Mouse (Mus musculus): ENCODE measurements around the gene Zbtb7b. TPM values are rescaled to one million over a fixed set of nuclear protein-coding genes. Genes with fewer than 3 reads are reported as not detected.
A peak's percentile ranks its signal among the peaks of the same experiment; 100 is the strongest.

Zbtb7b gene
- total and polyA plus RNA-seq, 2 experiments from 2014 or later: 0.53 to 4.4 TPM

- no peak for TF ChIP-seq CTCF (IDR thresholded peaks at IDR 0.05)
- H3K9me3 ChIP-seq (ENCODE audit: low read length): no peaks in the 10 kb centered on the region
- 96% methylated on average over 8 of the region's 8 CpGs for WGBS
- H3K4me2 ChIP-seq (ENCODE audit: low read depth, low read length, poor library complexity, severe bottlenecking): no peak overlapping the region
- H3K4me3 ChIP-seq (ENCODE audit: low read depth, low read length): no peak overlapping the region
- H3K4me1 ChIP-seq (ENCODE audit: insufficient read depth, low read length): peaks cover under 1% of the 10 kb centered on the region; the same call in 1 of the 2 replicates
- DNase-seq (ENCODE audit: low spot score) (no peak), ATAC-seq (ENCODE audit: low FRiP score) (no peak)
- no peaks in the 10 kb centered on the region for H3K27me3 ChIP-seq (ENCODE audit: insufficient read depth, low read length)
- H3K27ac ChIP-seq (ENCODE audit: low read depth, low read length): no peak overlapping the region
- H3K9ac ChIP-seq (replicated peaks; ENCODE audit: low read length, poor library complexity, severe bottlenecking): no peak overlapping the region
- H3K36me3 ChIP-seq (ENCODE audit: insufficient read depth, low read length): no peaks in the 10 kb centered on the region; the same call in 1 of the 2 replicates
Observed at GRCm38 (mm10) chr3:89416158-89416557, 21.6 kb upstream of the Zbtb7b start.

- Histone ChIP-seq H3K9me3 (ENCODE audit: low read length) (no peaks in the 10 kb centered on the region), H3K4me1 (ENCODE audit: insufficient read depth, low read length) (peaks cover 4% of the 10 kb centered on the region; the same call in 1 of the 2 replicates), H3K36me3 (ENCODE audit: insufficient read depth, low read length) (no peaks in the 10 kb centered on the region; the same call in 1 of the 2 replicates), H3K4me3 (ENCODE audit: low read depth, low read length) (peak within 1 kb of the TSS; percentile 41), H3K27me3 (ENCODE audit: insufficient read depth, low read length) (no peaks in the 10 kb centered on the region), H3K9ac (replicated peaks; ENCODE audit: low read length, poor library complexity, severe bottlenecking) (peak within 1 kb of the TSS; percentile 59), H3K27ac (ENCODE audit: low read depth, low read length) (peak within 1 kb of the TSS; percentile 60), H3K4me2 (ENCODE audit: low read depth, low read length, poor library complexity, severe bottlenecking) (peak within 1 kb of the TSS; percentile 66)
- no peak for TF ChIP-seq CTCF (IDR thresholded peaks at IDR 0.05)
- WGBS: 5% methylated on average over 28 of the region's 28 CpGs
- peak; percentile 98 for ATAC-seq (ENCODE audit: low FRiP score)
- DNase-seq (ENCODE audit: low spot score): peak; percentile 100
Observed at GRCm38 (mm10) chr3:89411490-89412393, 17.2 kb upstream of the Zbtb7b start, which contains the start of gene Flad1. Gene Flad1, minus strand, starts transcription at chr3:89411870.

- ATAC-seq (ENCODE audit: low FRiP score): no peak
Observed at GRCm38 (mm10) chr3:89410864-89411263, 16.3 kb upstream of the Zbtb7b start.

GRCm38 (mm10) chr3:89409701-89410100, 15.1 kb upstream of the Zbtb7b start:
- ATAC-seq (ENCODE audit: low FRiP score) (no peak), DNase-seq (ENCODE audit: low spot score) (no peak)
- peaks cover 4% of the 10 kb centered on the region; the same call in 1 of the 2 replicates for H3K4me1 ChIP-seq (ENCODE audit: insufficient read depth, low read length)
- no peak overlapping the region for H3K27ac ChIP-seq (ENCODE audit: low read depth, low read length)
- H3K9me3 ChIP-seq (ENCODE audit: low read length): no peaks in the 10 kb centered on the region
- no peaks in the 10 kb centered on the region for H3K27me3 ChIP-seq (ENCODE audit: insufficient read depth, low read length)
- WGBS: 87% methylated on average over 3 of the region's 3 CpGs
- no peaks in the 10 kb centered on the region; the same call in 1 of the 2 replicates for H3K36me3 ChIP-seq (ENCODE audit: insufficient read depth, low read length)
- no peak overlapping the region for H3K9ac ChIP-seq (replicated peaks; ENCODE audit: low read length, poor library complexity, severe bottlenecking)
- H3K4me3 ChIP-seq (ENCODE audit: low read depth, low read length): no peak overlapping the region
- no peak overlapping the region for H3K4me2 ChIP-seq (ENCODE audit: low read depth, low read length, poor library complexity, severe bottlenecking)
- TF ChIP-seq CTCF (IDR thresholded peaks at IDR 0.05): no peak

More at GRCm38 (mm10) chr3:89410864-89411263, 16.3 kb upstream of the Zbtb7b start:
- no peaks in the 10 kb centered on the region; the same call in 1 of the 2 replicates for H3K36me3 ChIP-seq (ENCODE audit: insufficient read depth, low read length)
- H3K4me2 ChIP-seq (ENCODE audit: low read depth, low read length, poor library complexity, severe bottlenecking): peak overlapping the region; percentile 66
- peak overlapping the region; percentile 41 for H3K4me3 ChIP-seq (ENCODE audit: low read depth, low read length)
- TF ChIP-seq CTCF (IDR thresholded peaks at IDR 0.05): no peak
- H3K9ac ChIP-seq (replicated peaks; ENCODE audit: low read length, poor library complexity, severe bottlenecking): peak overlapping the region; percentile 59
- 79% methylated on average over 10 of the region's 10 CpGs for whole genome bisulfite sequencing
- H3K27me3 ChIP-seq (ENCODE audit: insufficient read depth, low read length): no peaks in the 10 kb centered on the region
- H3K9me3 ChIP-seq (ENCODE audit: low read length): no peaks in the 10 kb centered on the region
- H3K4me1 ChIP-seq (ENCODE audit: insufficient read depth, low read length): peaks cover 4% of the 10 kb centered on the region; the same call in 1 of the 2 replicates
- H3K27ac ChIP-seq (ENCODE audit: low read depth, low read length): peak overlapping the region; percentile 60
- DNase-seq (ENCODE audit: low spot score): no peak

GRCm38 (mm10) chr3:89408448-89408847, 13.9 kb upstream of the Zbtb7b start:
- Histone ChIP-seq H3K27ac (ENCODE audit: low read depth, low read length) (no peak overlapping the region), H3K27me3 (ENCODE audit: insufficient read depth, low read length) (no peaks in the 10 kb centered on the region), H3K4me1 (ENCODE audit: insufficient read depth, low read length) (peaks cover 4% of the 10 kb centered on the region; the same call in 1 of the 2 replicates), H3K36me3 (ENCODE audit: insufficient read depth, low read length) (0 out of 2 replicates have a peak, but pooled peaks cover 3% of the 10 kb centered on the region), H3K9ac (replicated peaks; ENCODE audit: low read length, poor library complexity, severe bottlenecking) (no peak overlapping the region), H3K4me2 (ENCODE audit: low read depth, low read length, poor library complexity, severe bottlenecking) (no peak overlapping the region), H3K4me3 (ENCODE audit: low read depth, low read length) (no peak overlapping the region), H3K9me3 (ENCODE audit: low read length) (no peaks in the 10 kb centered on the region)
- TF ChIP-seq CTCF (IDR thresholded peaks at IDR 0.05): no peak
- DNase-seq (ENCODE audit: low spot score): no peak
- ATAC-seq (ENCODE audit: low FRiP score): no peak
- 68% methylated on average over 16 of the region's 16 CpGs for WGBS

GRCm38 (mm10) chr3:89406887-89407286, 12.3 kb upstream of the Zbtb7b start:
- no peak overlapping the region for H3K4me3 ChIP-seq (ENCODE audit: low read depth, low read length)
- H3K27me3 ChIP-seq (ENCODE audit: insufficient read depth, low read length): no peaks in the 10 kb centered on the region
- no peak for TF ChIP-seq CTCF (IDR thresholded peaks at IDR 0.05)
- WGBS: 92% methylated on average over 6 of the region's 6 CpGs
- H3K27ac ChIP-seq (ENCODE audit: low read depth, low read length): no peak overlapping the region
- no peak for DNase-seq (ENCODE audit: low spot score)
- H3K4me1 ChIP-seq (ENCODE audit: insufficient read depth, low read length): peaks cover 4% of the 10 kb centered on the region; the same call in 1 of the 2 replicates
- H3K36me3 ChIP-seq (ENCODE audit: insufficient read depth, low read length): peaks cover 18% of the 10 kb centered on the region
- H3K9me3 ChIP-seq (ENCODE audit: low read length): no peaks in the 10 kb centered on the region
- no peak for ATAC-seq (ENCODE audit: low FRiP score)
- H3K4me2 ChIP-seq (ENCODE audit: low read depth, low read length, poor library complexity, severe bottlenecking): no peak overlapping the region
- H3K9ac ChIP-seq (replicated peaks; ENCODE audit: low read length, poor library complexity, severe bottlenecking): no peak overlapping the region
